Mouse (Mus musculus): ENCODE measurements around the gene Parp4. TPM values are rescaled to one million over a fixed set of nuclear protein-coding genes. Genes with fewer than 3 reads are reported as not detected.

Parp4 gene
- polyA plus RNA-seq, 1 experiment: 10.1 TPM

GRCm38 (mm10) chr14:56689766-56690165 lies 114.3 kb downstream of the Parp4 start:
- H3K4me3 ChIP-seq: no peak overlapping the region
- H3K27me3 ChIP-seq (ENCODE audit: control insufficient read depth, insufficient read depth, insufficient read length): no peaks in the 10 kb centered on the region
- peak overlapping the region; percentile 16 for H3K4me2 ChIP-seq (ENCODE audit: low read depth)
- H3K79me2 ChIP-seq (ENCODE audit: control insufficient read depth, insufficient read depth): no peaks in the 10 kb centered on the region
- H3K36me3 ChIP-seq (ENCODE audit: control insufficient read depth, insufficient read depth): peaks cover 72% of the 10 kb centered on the region
- no peak overlapping the region for H3ac ChIP-seq (ENCODE audit: control insufficient read depth, insufficient read length)
- TF ChIP-seq TCF12 (IDR thresholded peaks at IDR 0.05; ENCODE audit: insufficient read depth, poor library complexity, severe bottlenecking) (no peak), USF1 (IDR thresholded peaks at IDR 0.05; ENCODE audit: low read depth) (no peak), E2F4 (IDR thresholded peaks at IDR 0.05; ENCODE audit: insufficient read depth) (no peak), SRF (IDR thresholded peaks at IDR 0.05; ENCODE audit: control insufficient read depth, insufficient read length, low read depth) (no peak), POLR2AphosphoS2 (IDR thresholded peaks at IDR 0.05; ENCODE audit: insufficient read length, low read depth) (no peak), POLR2A (IDR thresholded peaks at IDR 0.05; ENCODE audit: insufficient read length, low read depth) (no peak), MYOD1 (IDR thresholded peaks at IDR 0.05; ENCODE audit: control insufficient read depth in 1 of 3, insufficient read length in 2 of 3, low read depth in 2 of 3) (no peak), REST (IDR thresholded peaks at IDR 0.05; ENCODE audit: insufficient read depth, insufficient read length) (no peak), CEBPB (IDR thresholded peaks at IDR 0.05; ENCODE audit: insufficient read depth, poor library complexity, severe bottlenecking) (no peak), MYOG (IDR thresholded peaks at IDR 0.05; ENCODE audit: control insufficient read depth in 1 of 3, insufficient read depth in 1 of 3, insufficient read length in 2 of 3, low read depth in 2 of 3) (no peak), MAX (IDR thresholded peaks at IDR 0.05; ENCODE audit: low read depth) (no peak)

DNA sequence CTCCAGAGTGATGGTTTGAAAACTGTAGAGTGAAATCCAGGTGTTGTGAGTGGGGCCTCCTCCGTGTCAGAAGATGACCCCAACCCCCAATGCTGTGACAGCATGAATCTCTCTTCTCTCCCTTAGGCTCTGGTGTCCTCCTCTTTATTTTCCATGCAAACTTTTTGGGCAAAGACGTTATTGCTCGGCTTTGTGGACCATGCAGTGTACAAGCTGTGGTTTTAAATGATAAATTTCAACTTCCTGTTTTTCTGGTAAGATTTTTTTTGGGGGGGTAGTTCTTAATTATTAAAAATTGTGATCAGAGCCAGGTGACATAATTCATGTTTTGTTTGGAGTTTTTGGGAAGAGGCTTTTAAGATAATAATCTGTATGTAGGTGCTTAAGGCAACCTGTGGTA lies 120.1 kb downstream of the Parp4 start:
- Histone ChIP-seq H3K27me3 (ENCODE audit: control insufficient read depth, insufficient read depth, insufficient read length) (no peaks in the 10 kb centered on the region), H3K4me2 (ENCODE audit: low read depth) (no peak overlapping the region)
- no peak for TF ChIP-seq REST (IDR thresholded peaks at IDR 0.05; ENCODE audit: insufficient read depth, insufficient read length)
- TF ChIP-seq POLR2A (IDR thresholded peaks at IDR 0.05; ENCODE audit: insufficient read length, low read depth): no peak
- no peak for TF ChIP-seq MYOG (IDR thresholded peaks at IDR 0.05; ENCODE audit: control insufficient read depth in 1 of 3, insufficient read depth in 1 of 3, insufficient read length in 2 of 3, low read depth in 2 of 3)
- no peak for TF ChIP-seq MYOD1 (IDR thresholded peaks at IDR 0.05; ENCODE audit: control insufficient read depth in 1 of 3, insufficient read length in 2 of 3, low read depth in 2 of 3)
- no peak for TF ChIP-seq TCF3 (IDR thresholded peaks at IDR 0.05; ENCODE audit: insufficient read length, low read depth)
- TF ChIP-seq USF1 (IDR thresholded peaks at IDR 0.05; ENCODE audit: low read depth): no peak
- TF ChIP-seq TCF12 (IDR thresholded peaks at IDR 0.05; ENCODE audit: insufficient read depth, poor library complexity, severe bottlenecking): no peak
- TF ChIP-seq POLR2AphosphoS2 (IDR thresholded peaks at IDR 0.05; ENCODE audit: insufficient read length, low read depth): no peak
- TF ChIP-seq CEBPB (IDR thresholded peaks at IDR 0.05; ENCODE audit: insufficient read depth, poor library complexity, severe bottlenecking): no peak
- no peak for TF ChIP-seq E2F4 (IDR thresholded peaks at IDR 0.05; ENCODE audit: insufficient read depth)
- TF ChIP-seq SRF (IDR thresholded peaks at IDR 0.05; ENCODE audit: control insufficient read depth, insufficient read length, low read depth): no peak
- TF ChIP-seq MAX (IDR thresholded peaks at IDR 0.05; ENCODE audit: low read depth): no peak

DNA sequence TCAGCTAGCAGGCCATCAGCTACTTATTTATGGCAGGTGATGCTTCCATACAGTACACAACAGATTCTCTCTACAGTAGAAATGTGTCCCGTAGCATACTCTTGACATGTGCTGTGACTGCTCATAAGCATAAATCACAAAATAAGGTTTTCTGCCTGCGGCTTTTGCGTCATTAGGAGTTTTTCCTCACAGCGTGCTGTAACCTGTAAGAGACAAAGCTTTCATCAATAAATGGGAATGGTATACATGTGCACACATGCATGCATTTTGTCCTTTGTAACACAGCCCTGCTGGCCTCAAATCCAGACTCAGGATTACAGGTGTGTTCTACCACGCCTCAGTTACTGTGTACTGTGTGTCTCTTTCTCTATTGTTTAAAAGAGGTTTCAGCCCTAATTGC lies 122.4 kb downstream of the Parp4 start:
- TF ChIP-seq TCF3 (IDR thresholded peaks at IDR 0.05; ENCODE audit: insufficient read length, low read depth) (no peak), E2F4 (IDR thresholded peaks at IDR 0.05; ENCODE audit: insufficient read depth) (no peak), MYOD1 (IDR thresholded peaks at IDR 0.05; ENCODE audit: control insufficient read depth in 1 of 3, insufficient read length in 2 of 3, low read depth in 2 of 3) (no peak), REST (IDR thresholded peaks at IDR 0.05; ENCODE audit: insufficient read depth, insufficient read length) (no peak), USF1 (IDR thresholded peaks at IDR 0.05; ENCODE audit: low read depth) (no peak), CEBPB (IDR thresholded peaks at IDR 0.05; ENCODE audit: insufficient read depth, poor library complexity, severe bottlenecking) (no peak), MYOG (IDR thresholded peaks at IDR 0.05; ENCODE audit: control insufficient read depth in 1 of 3, insufficient read depth in 1 of 3, insufficient read length in 2 of 3, low read depth in 2 of 3) (no peak), POLR2A (IDR thresholded peaks at IDR 0.05; ENCODE audit: insufficient read length, low read depth) (no peak), MAX (IDR thresholded peaks at IDR 0.05; ENCODE audit: low read depth) (no peak)
- no peak overlapping the region for H3K4me2 ChIP-seq (ENCODE audit: low read depth)
- no peak overlapping the region for H3K4me3 ChIP-seq

More for the DNA sequence above, 120.1 kb downstream of the Parp4 start:
- H3K79me2 ChIP-seq (ENCODE audit: control insufficient read depth, insufficient read depth): no peaks in the 10 kb centered on the region
- peaks cover 87% of the 10 kb centered on the region for H3K36me3 ChIP-seq (ENCODE audit: control insufficient read depth, insufficient read depth)
- H3ac ChIP-seq (ENCODE audit: control insufficient read depth, insufficient read length): no peak overlapping the region
- no peak overlapping the region for H3K4me3 ChIP-seq

DNA sequence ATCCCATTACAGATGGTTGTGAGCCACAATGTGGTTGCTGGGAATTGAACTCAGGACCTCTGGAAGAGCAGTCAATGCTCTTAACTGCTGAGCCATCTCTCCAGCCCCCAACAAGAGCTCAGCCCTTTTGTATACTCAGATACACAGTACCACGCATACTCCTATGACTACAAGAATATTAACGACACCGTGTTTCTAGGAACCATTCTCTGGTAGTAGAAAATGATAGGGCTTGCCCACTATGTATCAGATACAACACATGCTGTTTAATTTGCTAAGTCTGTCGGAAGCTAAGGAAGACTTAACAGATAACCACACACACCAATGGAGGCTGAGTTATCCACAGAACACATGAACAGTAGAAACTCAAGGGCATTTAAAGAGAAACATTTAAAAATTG lies 127.2 kb downstream of the Parp4 start:
- no peak overlapping the region for H3K4me3 ChIP-seq
- H3K36me3 ChIP-seq (ENCODE audit: control insufficient read depth, insufficient read depth): peaks cover 29% of the 10 kb centered on the region
- H3K27me3 ChIP-seq (ENCODE audit: control insufficient read depth, insufficient read depth, insufficient read length): no peaks in the 10 kb centered on the region
- TF ChIP-seq SRF (IDR thresholded peaks at IDR 0.05; ENCODE audit: control insufficient read depth, insufficient read length, low read depth) (no peak), USF1 (IDR thresholded peaks at IDR 0.05; ENCODE audit: low read depth) (no peak)
- no peak overlapping the region for H3K4me2 ChIP-seq (ENCODE audit: low read depth)
- no peak overlapping the region for H3ac ChIP-seq (ENCODE audit: control insufficient read depth, insufficient read length)
- no peaks in the 10 kb centered on the region for H3K79me2 ChIP-seq (ENCODE audit: control insufficient read depth, insufficient read depth)

More for the DNA sequence above, 122.4 kb downstream of the Parp4 start:
- Histone ChIP-seq H3K27me3 (ENCODE audit: control insufficient read depth, insufficient read depth, insufficient read length) (no peaks in the 10 kb centered on the region), H3ac (ENCODE audit: control insufficient read depth, insufficient read length) (no peak overlapping the region), H3K36me3 (ENCODE audit: control insufficient read depth, insufficient read depth) (peaks cover 68% of the 10 kb centered on the region), H3K79me2 (ENCODE audit: control insufficient read depth, insufficient read depth) (no peaks in the 10 kb centered on the region)

- Histone ChIP-seq H3K36me3 (ENCODE audit: control insufficient read depth, insufficient read depth) (no peaks in the 10 kb centered on the region), H3K4me3 (no peak overlapping the region), H3K79me2 (ENCODE audit: control insufficient read depth, insufficient read depth) (no peaks in the 10 kb centered on the region), H3K27me3 (ENCODE audit: control insufficient read depth, insufficient read depth, insufficient read length) (no peaks in the 10 kb centered on the region), H3ac (ENCODE audit: control insufficient read depth, insufficient read length) (no peak overlapping the region), H3K4me2 (ENCODE audit: low read depth) (no peak overlapping the region)
- no peak for TF ChIP-seq POLR2A (IDR thresholded peaks at IDR 0.05; ENCODE audit: insufficient read length, low read depth)
- TF ChIP-seq MAX (IDR thresholded peaks at IDR 0.05; ENCODE audit: low read depth): no peak
- TF ChIP-seq E2F4 (IDR thresholded peaks at IDR 0.05; ENCODE audit: insufficient read depth): no peak
- TF ChIP-seq REST (IDR thresholded peaks at IDR 0.05; ENCODE audit: insufficient read depth, insufficient read length): no peak
- no peak for TF ChIP-seq CEBPB (IDR thresholded peaks at IDR 0.05; ENCODE audit: insufficient read depth, poor library complexity, severe bottlenecking)
- TF ChIP-seq POLR2AphosphoS2 (IDR thresholded peaks at IDR 0.05; ENCODE audit: insufficient read length, low read depth): no peak
Measured at GRCm38 (mm10) chr14:56705687-56706086, 130.3 kb downstream of the Parp4 start.

Other genes starting within 250 kb of the Parp4 start
- not detected for gene Atp12a, start 210.6 kb upstream of the Parp4 start, polyA plus RNA-seq (2012; fragmentation: generic; extraction: Trizol)
- not detected for gene Rnf17, start 173.0 kb upstream of the Parp4 start, polyA plus RNA-seq (2012; fragmentation: generic; extraction: Trizol)
- 1.7 TPM for gene Cenpj, start 194 bp upstream of the Parp4 start, polyA plus RNA-seq (2012; fragmentation: generic; extraction: Trizol)
- 9.7 TPM for gene Mphosph8, start 92.6 kb downstream of the Parp4 start, polyA plus RNA-seq (2012; fragmentation: generic; extraction: Trizol)
- gene Pspc1, start 202.7 kb downstream of the Parp4 start, polyA plus RNA-seq (2012; fragmentation: generic; extraction: Trizol): 9.6 TPM
- 3.5 TPM for gene Zmym5, start 236.1 kb downstream of the Parp4 start, polyA plus RNA-seq (2012; fragmentation: generic; extraction: Trizol)

All from myocyte (in vitro differentiated cells).